Mouse (Mus musculus): ENCODE measurements around the gene Pgc. TPM values are rescaled to one million over a fixed set of nuclear protein-coding genes. Genes with fewer than 3 reads are reported as not detected.

The Pgc gene
- total RNA-seq, 2 experiments from 2014 or later, result not detected

GRCm38 (mm10) chr17:47783445-47784223 lies 57.0 kb downstream of the Pgc start:
- DNase-seq, result no peak

Other genes starting within 250 kb of the Pgc start
- 10 to 100 TPM; 18.5 to 21.2 TPM for gene Taf8, start 224.6 kb upstream of the Pgc start, total RNA-seq (2021)
- 100 to 1,000 TPM; 408 to 430 TPM for gene Ccnd3, start 221.8 kb upstream of the Pgc start, total RNA-seq (2021)
- 10 to 100 TPM; 18.7 to 24.8 TPM for gene Bysl, start 115.3 kb upstream of the Pgc start, total RNA-seq (2021)
- 10 to 100 TPM; 39.5 to 40.0 TPM for gene Med20, start 115.3 kb upstream of the Pgc start, total RNA-seq (2021)
- 1 to 10 TPM; 3.4 to 3.7 TPM for gene Gm20517, start 115.3 kb upstream of the Pgc start, total RNA-seq (2021)
- gene Usp49, start 96.2 kb upstream of the Pgc start, total RNA-seq (2021), result 1 to 10 TPM; 4.1 to 5.6 TPM
- 100 to 1,000 TPM; 229 to 241 TPM for gene Tomm6, start 38.5 kb upstream of the Pgc start, total RNA-seq (2021)
- gene Frs3, start 37.8 kb upstream of the Pgc start, total RNA-seq (2021), result 1 to 10 TPM; 2.8 to 5.4 TPM
- under 1 TPM; 0.40 to 0.86 TPM for gene Gm21981, start 32.4 kb upstream of the Pgc start, total RNA-seq (2021)
- gene Prickle4, start 32.1 kb upstream of the Pgc start, total RNA-seq (2021), result 1 to 10 TPM; 3.0 to 3.1 TPM
- gene Tfeb, start 10.2 kb downstream of the Pgc start, total RNA-seq (2021), result 10 to 100 TPM; 18.6 to 18.9 TPM
- 1 to 10 TPM; 1.4 to 2.4 TPM for gene Mdfi, start 107.8 kb downstream of the Pgc start, total RNA-seq (2021)
- 10 to 100 TPM; 23.0 to 23.6 TPM for gene Foxp4, start 197.8 kb downstream of the Pgc start, total RNA-seq (2021)